Comparison of ENCODE assay signal across 8 mouse cellular contexts in genomic region chr7:46838891-46839302, GRCm38 (mm10). TPM values are rescaled to one million over a fixed set of nuclear protein-coding genes. Genes with fewer than 3 reads are reported as not detected.
DNase-seq lines count a peak whose midpoint lies in the region; ATAC-seq and TF ChIP-seq lines count a peak whose summit lies in the region.

No protein-coding gene starts in this region.

- peak; percentile 93 for DNase-seq in 416B (ENCODE audit: low read depth)
- DNase-seq in adrenal gland, postnatal 10 days, result peak; percentile 76
- DNase-seq in fat pad, adult 2 months (ENCODE audit: extremely low read depth, low read depth, low spot score), result peak; percentile 79
- DNase-seq in liver, result peak; percentile 30
- peak; percentile 95 for DNase-seq in midbrain, postnatal 0 days (ENCODE audit: low spot score)
- peak; percentile 55 to 71 for DNase-seq in thymus, adult 18-20 months

- H3K4me1 ChIP-seq in heart, embryonic 12.5 days (replicated peaks), result peaks cover 45% of the 10 kb centered on the region
- H3K4me1 ChIP-seq in kidney, embryonic 16.5 days (ENCODE audit: insufficient read depth, low read length), result peaks cover 32% of the 10 kb centered on the region
- peaks cover 12% of the 10 kb centered on the region for H3K4me1 ChIP-seq in midbrain, postnatal 0 days (ENCODE audit: insufficient read depth, low read length)

- no peak for TF ChIP-seq CTCF in midbrain, postnatal 0 days (IDR thresholded peaks at IDR 0.05)

- H3K9ac ChIP-seq in heart, embryonic 12.5 days, result no peak overlapping the region
- H3K9ac ChIP-seq in kidney, embryonic 16.5 days (replicated peaks; ENCODE audit: low read length), result peak overlapping the region; percentile 29; the same call in 1 of the 2 replicates
- no peak overlapping the region for H3K9ac ChIP-seq in midbrain, postnatal 0 days (replicated peaks; ENCODE audit: low read length, poor library complexity, severe bottlenecking)

- H3K4me2 ChIP-seq in heart, embryonic 12.5 days, result 0 out of 2 replicates have a peak overlapping the region, but pooled peaks have one; percentile 23
- H3K4me2 ChIP-seq in kidney, embryonic 16.5 days (replicated peaks; ENCODE audit: low read depth, low read length), result peak overlapping the region; percentile 43
- H3K4me2 ChIP-seq in midbrain, postnatal 0 days (ENCODE audit: low read depth, low read length, poor library complexity, severe bottlenecking), result peak overlapping the region; percentile 25

- ATAC-seq in heart, embryonic 12.5 days (ENCODE audit: insufficient number of reproducible peaks, low FRiP score), result peak; percentile 20; the same call in 1 of the 2 replicates
- peak; percentile 69 for ATAC-seq in kidney, embryonic 16.5 days (ENCODE audit: low FRiP score, low TSS enrichment)
- peak; percentile 77 for ATAC-seq in midbrain, postnatal 0 days (ENCODE audit: low FRiP score)

- H3K27ac ChIP-seq in heart, embryonic 12.5 days (ENCODE audit: poor library complexity, severe bottlenecking), result peak overlapping the region; percentile 59
- peak overlapping the region; percentile 91 for H3K27ac ChIP-seq in kidney, embryonic 16.5 days (ENCODE audit: low read length)
- peak overlapping the region; percentile 63; the same call in 1 of the 2 replicates for H3K27ac ChIP-seq in midbrain, postnatal 0 days (ENCODE audit: low read depth, low read length)

- no peaks in the 10 kb centered on the region for H3K36me3 ChIP-seq in heart, embryonic 12.5 days
- no peaks in the 10 kb centered on the region for H3K36me3 ChIP-seq in kidney, embryonic 16.5 days (ENCODE audit: insufficient read depth, low read length)
- no peaks in the 10 kb centered on the region for H3K36me3 ChIP-seq in midbrain, postnatal 0 days (ENCODE audit: insufficient read depth, low read length)

- H3K9me3 ChIP-seq in heart, embryonic 12.5 days (replicated peaks), result no peaks in the 10 kb centered on the region
- H3K9me3 ChIP-seq in kidney, embryonic 16.5 days (ENCODE audit: low read length), result no peaks in the 10 kb centered on the region
- no peaks in the 10 kb centered on the region for H3K9me3 ChIP-seq in midbrain, postnatal 0 days (ENCODE audit: low read length)

- no peak overlapping the region for H3K4me3 ChIP-seq in heart, embryonic 12.5 days
- no peak overlapping the region for H3K4me3 ChIP-seq in kidney, embryonic 16.5 days (ENCODE audit: low read length)
- no peak overlapping the region for H3K4me3 ChIP-seq in midbrain, postnatal 0 days (ENCODE audit: low read depth, low read length)

- H3K27me3 ChIP-seq in heart, embryonic 12.5 days (replicated peaks), result peaks cover 4% of the 10 kb centered on the region; the same call in 1 of the 2 replicates
- H3K27me3 ChIP-seq in kidney, embryonic 16.5 days (ENCODE audit: insufficient read depth, low read length), result no peaks in the 10 kb centered on the region
- no peaks in the 10 kb centered on the region for H3K27me3 ChIP-seq in midbrain, postnatal 0 days (ENCODE audit: insufficient read depth, low read length)

- 12% methylated on average over 8 of the region's 8 CpGs for WGBS in heart, embryonic 12.5 days
- WGBS in kidney, embryonic 16.5 days, result 3% methylated on average over 8 of the region's 8 CpGs
- 6% methylated on average over 8 of the region's 8 CpGs for WGBS in midbrain, postnatal 0 days

RNA-seq across cellular contexts. Expression of gene Ldha, which starts 2.4 kb away (rescaled TPM):
- 100 to 1,000 TPM; 693 to 863 TPM for total RNA-seq in adrenal gland, postnatal 10 days (2021)
- 2,859 and 2,900 TPM in 2 replicates for polyA plus RNA-seq in heart, embryonic 12.5 days (2016; fragmentation: Nextera tagmentation; extraction: Ambion mirVana)
- 1,802 and 1,946 TPM in 2 replicates for polyA plus RNA-seq in kidney, embryonic 16.5 days (2015; fragmentation: Nextera tagmentation; extraction: Ambion mirVana)
- total RNA-seq in midbrain, postnatal 0 days (2014; rRNA removed), result 341 and 345 TPM in 2 replicates
- 604 and 701 TPM in 2 replicates for polyA plus RNA-seq in midbrain, postnatal 0 days (2015; fragmentation: Nextera tagmentation; extraction: Ambion mirVana)

RNA-seq across cellular contexts. Expression of gene Ldhc, which starts 22.1 kb away (rescaled TPM):
- total RNA-seq in adrenal gland, postnatal 10 days (2021), result not detected
- not detected in 2 replicates for polyA plus RNA-seq in heart, embryonic 12.5 days (2016; fragmentation: Nextera tagmentation; extraction: Ambion mirVana)
- polyA plus RNA-seq in kidney, embryonic 16.5 days (2015; fragmentation: Nextera tagmentation; extraction: Ambion mirVana), result 0.17 TPM in 1 of 2 replicates, not detected in the other
- total RNA-seq in midbrain, postnatal 0 days (2014; rRNA removed), result not detected in 2 replicates
- 0.22 and 0.32 TPM in 2 replicates for polyA plus RNA-seq in midbrain, postnatal 0 days (2015; fragmentation: Nextera tagmentation; extraction: Ambion mirVana)

RNA-seq across cellular contexts. Expression of gene Gtf2h1, which starts 43.0 kb away (rescaled TPM):
- total RNA-seq in adrenal gland, postnatal 10 days (2021), result 10 to 100 TPM; 36.1 to 37.1 TPM
- 32.5 and 33.1 TPM in 2 replicates for polyA plus RNA-seq in heart, embryonic 12.5 days (2016; fragmentation: Nextera tagmentation; extraction: Ambion mirVana)
- 45.7 and 50.5 TPM in 2 replicates for polyA plus RNA-seq in kidney, embryonic 16.5 days (2015; fragmentation: Nextera tagmentation; extraction: Ambion mirVana)
- 32.9 and 50.2 TPM in 2 replicates for total RNA-seq in midbrain, postnatal 0 days (2014; rRNA removed)
- polyA plus RNA-seq in midbrain, postnatal 0 days (2015; fragmentation: Nextera tagmentation; extraction: Ambion mirVana), result 36.4 and 38.2 TPM in 2 replicates

RNA-seq across cellular contexts. Expression of gene Hps5, which starts 43.0 kb away (rescaled TPM):
- 10 to 100 TPM; 21.7 to 21.9 TPM for total RNA-seq in adrenal gland, postnatal 10 days (2021)
- 16.4 and 17.4 TPM in 2 replicates for polyA plus RNA-seq in heart, embryonic 12.5 days (2016; fragmentation: Nextera tagmentation; extraction: Ambion mirVana)
- 30.9 and 34.4 TPM in 2 replicates for polyA plus RNA-seq in kidney, embryonic 16.5 days (2015; fragmentation: Nextera tagmentation; extraction: Ambion mirVana)
- 16.7 and 24.6 TPM in 2 replicates for total RNA-seq in midbrain, postnatal 0 days (2014; rRNA removed)
- polyA plus RNA-seq in midbrain, postnatal 0 days (2015; fragmentation: Nextera tagmentation; extraction: Ambion mirVana), result 8.1 and 9.0 TPM in 2 replicates

Comparison
In these comparisons a context has a peak if more than half of its experiments do, and no peak if none do; other contexts are left out.
1. DNase-seq: peak in every context shown above with its lines; median percentile 95 in midbrain, postnatal 0 days; 93 in 416B; 79 in fat pad, adult 2 months; 76 in adrenal gland, postnatal 10 days; 63 in thymus, adult 18-20 months; 30 in liver.
2. ATAC-seq: peak in every context shown above with its lines; median percentile 77 in midbrain, postnatal 0 days; 69 in kidney, embryonic 16.5 days; 20 in heart, embryonic 12.5 days.